Mouse (Mus musculus): ENCODE data around the gene Slc6a16. TPM values are rescaled to one million over a fixed set of nuclear protein-coding genes. Genes with fewer than 3 reads are reported as not detected.

Gene Slc6a16
- total and polyA plus RNA-seq, 2 experiments from 2014 or later: 0.16 to 2.3 TPM

DNA sequence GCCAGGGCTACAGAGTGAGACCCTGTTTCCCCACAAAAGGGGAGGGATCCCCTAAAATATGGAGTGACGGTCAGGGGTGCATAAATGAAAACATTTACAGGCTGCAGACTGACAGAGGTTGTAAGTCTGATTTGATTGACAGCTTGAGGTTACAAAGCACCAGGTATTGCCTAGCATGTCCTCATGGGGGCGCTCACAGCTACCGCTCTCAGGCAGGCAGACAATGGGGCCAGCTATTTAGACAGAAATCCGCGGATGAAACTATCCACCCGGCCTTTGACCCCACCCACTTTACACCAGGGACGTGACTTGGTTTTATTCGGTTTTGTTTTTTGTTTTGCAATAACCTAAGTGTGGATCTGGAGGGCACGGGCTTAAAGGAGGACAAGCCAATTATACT lies 68.6 kb downstream of the Slc6a16 start:
- ATAC-seq (ENCODE audit: low FRiP score) (no peak), DNase-seq (ENCODE audit: low spot score) (peak; percentile 53)
- H3K4me1 ChIP-seq (ENCODE audit: insufficient read depth, low read length): no peaks in the 10 kb centered on the region
- TF ChIP-seq CTCF (IDR thresholded peaks at IDR 0.05): peak; percentile 74
- 11% methylated on average over 9 of the region's 9 CpGs for WGBS
- H3K4me2 ChIP-seq (ENCODE audit: low read depth, low read length, poor library complexity, severe bottlenecking): no peak overlapping the region
- no peak overlapping the region for H3K4me3 ChIP-seq (ENCODE audit: low read depth, low read length)
- H3K27ac ChIP-seq (ENCODE audit: low read depth, low read length): no peak overlapping the region
- no peaks in the 10 kb centered on the region for H3K9me3 ChIP-seq (ENCODE audit: low read length)
- H3K27me3 ChIP-seq (ENCODE audit: insufficient read depth, low read length): no peaks in the 10 kb centered on the region
- H3K9ac ChIP-seq (replicated peaks; ENCODE audit: low read length, poor library complexity, severe bottlenecking): no peak overlapping the region
- peaks cover 7% of the 10 kb centered on the region; the same call in 1 of the 2 replicates for H3K36me3 ChIP-seq (ENCODE audit: insufficient read depth, low read length)

DNA sequence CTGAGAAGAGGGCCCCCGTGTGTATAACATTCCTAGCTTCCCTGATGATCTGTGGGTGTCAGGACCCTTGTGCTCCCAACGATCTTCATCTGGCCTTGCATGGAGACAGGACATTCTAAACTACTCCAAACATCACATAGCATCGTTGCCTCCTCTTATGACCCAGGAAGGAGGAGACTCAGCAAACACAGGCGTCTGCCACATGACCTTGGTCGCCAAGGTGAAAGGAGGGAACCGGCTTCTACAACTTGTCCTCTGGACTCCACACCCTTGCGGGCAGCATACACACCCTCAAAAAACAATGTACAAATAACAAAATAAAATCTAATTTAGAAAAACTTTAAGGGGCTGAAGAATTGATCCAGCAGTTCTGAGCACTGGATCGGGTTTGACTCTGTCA lies 71.1 kb downstream of the Slc6a16 start:
- ATAC-seq (ENCODE audit: low FRiP score) (no peak), DNase-seq (ENCODE audit: low spot score) (no peak)
- 73% methylated on average over 8 of the region's 8 CpGs for WGBS
- no peak for TF ChIP-seq CTCF (IDR thresholded peaks at IDR 0.05)
- H3K27ac ChIP-seq (ENCODE audit: low read depth, low read length): no peak overlapping the region
- no peaks in the 10 kb centered on the region for H3K27me3 ChIP-seq (ENCODE audit: insufficient read depth, low read length)
- H3K4me2 ChIP-seq (ENCODE audit: low read depth, low read length, poor library complexity, severe bottlenecking): no peak overlapping the region
- no peak overlapping the region for H3K9ac ChIP-seq (replicated peaks; ENCODE audit: low read length, poor library complexity, severe bottlenecking)
- no peaks in the 10 kb centered on the region for H3K9me3 ChIP-seq (ENCODE audit: low read length)
- H3K36me3 ChIP-seq (ENCODE audit: insufficient read depth, low read length): peaks cover 7% of the 10 kb centered on the region; the same call in 1 of the 2 replicates
- H3K4me1 ChIP-seq (ENCODE audit: insufficient read depth, low read length): no peaks in the 10 kb centered on the region
- H3K4me3 ChIP-seq (ENCODE audit: low read depth, low read length): no peak overlapping the region

DNA sequence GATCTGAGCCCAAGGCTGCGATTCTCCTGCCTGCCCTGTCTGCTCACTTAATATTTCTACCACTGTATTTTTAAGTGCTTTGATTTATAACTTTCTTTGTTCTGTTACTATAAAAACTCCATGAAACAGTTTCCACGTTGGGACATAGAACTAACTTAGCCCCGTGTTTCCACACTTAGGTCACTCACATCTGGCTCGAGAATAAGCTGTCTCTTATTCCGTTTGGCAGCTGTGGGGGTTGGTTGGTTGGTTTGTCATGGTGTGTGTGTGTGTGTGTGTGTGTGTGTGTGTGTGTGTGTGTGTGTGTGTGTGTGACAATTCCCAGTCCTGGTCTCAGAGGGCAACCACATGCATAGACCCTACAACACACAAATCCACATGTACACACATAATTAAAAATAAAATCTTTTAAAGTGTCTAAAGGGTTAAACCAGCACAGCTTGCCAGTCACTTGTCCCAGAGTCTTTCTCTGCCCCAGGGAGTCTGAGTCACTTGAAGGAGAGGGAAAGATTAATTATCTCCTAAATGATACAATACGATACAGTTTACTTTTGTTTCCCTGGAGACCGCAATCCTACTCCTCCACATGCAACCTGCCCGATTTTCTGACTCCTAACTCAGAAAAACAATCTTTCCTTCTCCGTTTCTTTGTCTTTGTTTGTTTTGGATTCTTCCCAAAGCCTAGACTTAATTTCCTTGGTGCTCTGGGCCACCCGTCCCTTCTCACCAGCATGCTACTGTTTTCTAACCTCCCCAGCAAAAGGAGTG lies 72.0 kb downstream of the Slc6a16 start:
- H3K9me3 ChIP-seq (ENCODE audit: low read length): no peaks in the 10 kb centered on the region
- peaks cover 12% of the 10 kb centered on the region; the same call in 1 of the 2 replicates for H3K36me3 ChIP-seq (ENCODE audit: insufficient read depth, low read length)
- H3K9ac ChIP-seq (replicated peaks; ENCODE audit: low read length, poor library complexity, severe bottlenecking): no peak overlapping the region
- H3K4me2 ChIP-seq (ENCODE audit: low read depth, low read length, poor library complexity, severe bottlenecking): no peak overlapping the region
- TF ChIP-seq CTCF (IDR thresholded peaks at IDR 0.05): no peak
- no peaks in the 10 kb centered on the region for H3K4me1 ChIP-seq (ENCODE audit: insufficient read depth, low read length)
- ATAC-seq (ENCODE audit: low FRiP score) (no peak), DNase-seq (ENCODE audit: low spot score) (peak; percentile 29)
- H3K4me3 ChIP-seq (ENCODE audit: low read depth, low read length): no peak overlapping the region
- no peaks in the 10 kb centered on the region for H3K27me3 ChIP-seq (ENCODE audit: insufficient read depth, low read length)
- 32% methylated on average over 10 of the region's 10 CpGs for WGBS
- H3K27ac ChIP-seq (ENCODE audit: low read depth, low read length): 0 out of 2 replicates have a peak overlapping the region, but pooled peaks have one; percentile 18

DNA sequence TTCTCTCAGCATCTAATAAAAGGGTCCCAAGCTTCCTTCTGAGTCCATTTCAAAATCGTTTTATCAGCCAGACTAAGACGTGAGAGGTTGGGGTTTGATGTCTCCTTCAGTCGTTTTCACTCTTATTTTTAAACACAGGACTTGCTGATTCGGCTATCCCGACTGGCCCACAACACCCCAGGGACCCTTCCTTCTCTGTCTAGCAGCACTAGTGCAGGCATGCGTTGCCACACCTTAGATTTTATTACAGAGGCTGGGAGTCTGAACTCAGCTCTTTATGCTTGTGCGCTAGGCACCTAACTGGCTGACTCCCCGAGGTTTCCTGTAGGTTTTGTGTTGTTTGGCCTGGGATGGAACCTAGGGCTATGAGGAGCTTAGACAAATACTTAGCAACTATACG lies 72.6 kb downstream of the Slc6a16 start:
- 40% methylated on average over 9 of the region's 9 CpGs for WGBS
- Histone ChIP-seq H3K36me3 (ENCODE audit: insufficient read depth, low read length) (peaks cover 13% of the 10 kb centered on the region), H3K27ac (ENCODE audit: low read depth, low read length) (0 out of 2 replicates have a peak overlapping the region, but pooled peaks have one; percentile 18), H3K4me1 (ENCODE audit: insufficient read depth, low read length) (no peaks in the 10 kb centered on the region), H3K9me3 (ENCODE audit: low read length) (no peaks in the 10 kb centered on the region), H3K27me3 (ENCODE audit: insufficient read depth, low read length) (no peaks in the 10 kb centered on the region), H3K4me2 (ENCODE audit: low read depth, low read length, poor library complexity, severe bottlenecking) (no peak overlapping the region), H3K9ac (replicated peaks; ENCODE audit: low read length, poor library complexity, severe bottlenecking) (no peak overlapping the region), H3K4me3 (ENCODE audit: low read depth, low read length) (no peak overlapping the region)
- DNase-seq (ENCODE audit: low spot score) (no peak), ATAC-seq (ENCODE audit: low FRiP score) (no peak)
- no peak for TF ChIP-seq CTCF (IDR thresholded peaks at IDR 0.05)

DNA sequence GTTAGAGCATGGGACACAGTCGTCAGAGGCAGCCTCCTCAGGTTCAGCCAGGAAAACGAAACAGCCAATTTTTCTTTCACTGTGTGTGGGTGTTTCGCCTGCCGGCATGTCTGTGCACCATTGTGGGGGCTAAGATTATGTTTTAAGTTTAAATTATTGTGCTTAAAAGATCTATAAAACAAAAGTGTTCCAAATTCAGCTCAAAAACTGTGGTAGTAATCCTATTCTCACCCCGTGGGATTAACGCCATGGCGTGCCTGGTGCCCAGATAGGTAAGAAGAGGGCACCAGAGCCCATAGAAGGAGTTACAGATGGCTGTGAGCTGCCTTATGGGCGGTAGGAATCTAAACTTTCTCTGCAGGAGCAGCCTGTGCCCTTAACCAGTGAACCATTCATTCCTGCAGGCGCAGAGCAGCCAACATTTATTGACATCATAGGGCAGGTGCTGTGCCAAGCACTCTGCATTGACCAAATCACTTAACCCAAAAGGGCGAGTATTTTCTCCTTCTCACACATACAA lies 74.4 kb downstream of the Slc6a16 start:
- DNase-seq (ENCODE audit: low spot score) (no peak), ATAC-seq (ENCODE audit: low FRiP score) (no peak)
- no peaks in the 10 kb centered on the region for H3K4me1 ChIP-seq (ENCODE audit: insufficient read depth, low read length)
- WGBS: 86% methylated on average over 10 of the region's 10 CpGs
- no peak overlapping the region for H3K4me2 ChIP-seq (ENCODE audit: low read depth, low read length, poor library complexity, severe bottlenecking)
- no peak overlapping the region for H3K4me3 ChIP-seq (ENCODE audit: low read depth, low read length)
- H3K27me3 ChIP-seq (ENCODE audit: insufficient read depth, low read length): no peaks in the 10 kb centered on the region
- no peak overlapping the region for H3K27ac ChIP-seq (ENCODE audit: low read depth, low read length)
- no peak for TF ChIP-seq CTCF (IDR thresholded peaks at IDR 0.05)
- peaks cover 16% of the 10 kb centered on the region for H3K36me3 ChIP-seq (ENCODE audit: insufficient read depth, low read length)
- H3K9ac ChIP-seq (replicated peaks; ENCODE audit: low read length, poor library complexity, severe bottlenecking): no peak overlapping the region
- H3K9me3 ChIP-seq (ENCODE audit: low read length): no peaks in the 10 kb centered on the region

DNA sequence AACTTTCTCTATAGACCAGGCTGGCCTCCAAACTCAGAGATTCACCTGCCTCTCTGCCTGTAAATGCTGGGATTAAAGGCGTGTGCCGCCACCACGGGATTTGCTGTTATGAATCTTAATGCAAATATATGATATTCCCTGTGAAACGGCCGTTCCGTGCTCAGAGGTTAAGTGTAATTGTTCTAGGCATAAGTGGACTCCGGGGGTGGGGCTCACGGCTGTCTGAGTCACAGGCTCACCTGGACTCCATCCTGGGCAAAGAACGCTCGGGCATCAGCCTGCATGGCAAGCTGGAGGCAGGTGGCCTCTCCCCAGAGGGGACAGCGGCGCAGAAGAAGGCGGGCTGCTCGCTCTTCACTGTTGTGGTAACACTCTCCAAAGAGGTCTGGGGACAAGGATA lies 75.7 kb downstream of the Slc6a16 start:
- Histone ChIP-seq H3K9ac (replicated peaks; ENCODE audit: low read length, poor library complexity, severe bottlenecking) (no peak overlapping the region), H3K4me3 (ENCODE audit: low read depth, low read length) (no peak overlapping the region), H3K36me3 (ENCODE audit: insufficient read depth, low read length) (peaks cover 15% of the 10 kb centered on the region), H3K4me2 (ENCODE audit: low read depth, low read length, poor library complexity, severe bottlenecking) (no peak overlapping the region), H3K27me3 (ENCODE audit: insufficient read depth, low read length) (no peaks in the 10 kb centered on the region), H3K4me1 (ENCODE audit: insufficient read depth, low read length) (no peaks in the 10 kb centered on the region), H3K27ac (ENCODE audit: low read depth, low read length) (no peak overlapping the region), H3K9me3 (ENCODE audit: low read length) (no peaks in the 10 kb centered on the region)
- 93% methylated on average over 14 of the region's 14 CpGs for WGBS
- TF ChIP-seq CTCF (IDR thresholded peaks at IDR 0.05): no peak
- ATAC-seq (ENCODE audit: low FRiP score): no peak
- no peak for DNase-seq (ENCODE audit: low spot score)
